In the genomic region with DNA sequence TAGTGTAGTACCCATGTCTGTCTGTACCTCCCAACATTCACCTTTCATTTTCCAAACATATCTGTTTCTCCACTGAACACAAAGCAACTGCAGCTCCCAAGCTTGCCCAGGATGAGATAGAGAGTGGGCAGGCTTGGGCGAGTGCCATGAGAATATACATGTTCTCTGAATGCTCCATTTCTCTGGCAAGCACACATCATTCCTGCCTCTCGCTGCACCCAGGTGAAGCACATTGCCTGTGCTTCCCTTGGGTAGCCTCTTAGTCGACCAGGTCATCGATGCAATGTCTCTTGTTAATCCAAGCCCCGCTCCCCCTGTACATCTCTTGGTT, we compare ENCODE assay signal across 12 mouse cellular contexts.
DNase-seq lines count a peak whose midpoint lies in the region; ATAC-seq and TF ChIP-seq lines count a peak whose summit lies in the region.
"Had no signal": no experiment of that assay in that cellular context is flagged by ENCODE, and none has a peak within 500 bp of the region (broad histone marks: within the 10 kb centered on the region; RNA-seq: fewer than 3 reads in every experiment).

No protein-coding gene starts in this region.

- H3K36me3 ChIP-seq in heart, embryonic 16.5 days (ENCODE audit: control insufficient read depth, insufficient read depth): no peaks in the 10 kb centered on the region
- no peaks in the 10 kb centered on the region for H3K36me3 ChIP-seq in midbrain, embryonic 16.5 days (ENCODE audit: control insufficient read depth, insufficient read depth, low read length)

- intact Hi-C loops in left cerebral cortex, adult 2 months (cut with DNase I): no loop called here
- intact Hi-C loops in gastrocnemius, postnatal 14 days (cut with DNase I; ENCODE audit: low total_unique reads): no loop called here

- WGBS in heart, embryonic 16.5 days: 76% methylated on average over 5 of the region's 5 CpGs
- 92% methylated on average over 5 of the region's 5 CpGs for WGBS in midbrain, embryonic 16.5 days

- H3K27me3 ChIP-seq in heart, embryonic 16.5 days (ENCODE audit: control insufficient read depth, insufficient read depth, low read length): no peaks in the 10 kb centered on the region
- H3K27me3 ChIP-seq in midbrain, embryonic 16.5 days (ENCODE audit: control insufficient read depth, insufficient read depth, low read depth, low read length): no peaks in the 10 kb centered on the region

- TF ChIP-seq CTCF in left cerebral cortex, adult 2 months (IDR thresholded peaks at IDR 0.05): no peak

- H3K4me1 ChIP-seq in heart, embryonic 16.5 days (ENCODE audit: control insufficient read depth, insufficient read depth, low read length): peaks cover 17% of the 10 kb centered on the region
- H3K4me1 ChIP-seq in midbrain, embryonic 16.5 days (ENCODE audit: control insufficient read depth, insufficient read depth, low read length): no peaks in the 10 kb centered on the region; the same call in 1 of the 2 replicates

- no peak overlapping the region for H3K4me2 ChIP-seq in heart, embryonic 16.5 days (ENCODE audit: low read depth, low read length)
- H3K4me2 ChIP-seq in midbrain, embryonic 16.5 days (ENCODE audit: low read length): no peak overlapping the region

- no peak overlapping the region for H3K27ac ChIP-seq in left cerebral cortex, adult 2 months
- H3K27ac ChIP-seq in heart, embryonic 16.5 days (ENCODE audit: low read length): peak overlapping the region; percentile 62
- no peak overlapping the region for H3K27ac ChIP-seq in midbrain, embryonic 16.5 days (ENCODE audit: low read length)
- H3K27ac ChIP-seq: limb, embryonic 10.5 days had no signal

- DNase-seq in heart, adult 11 months: peak; percentile 88
- DNase-seq in heart, adult 18-20 months: no peak
- DNase-seq in left cerebral cortex, adult 2 months (ENCODE audit: extremely low spot score in 1 of 2, low spot score in 2 of 2): peak; percentile 20 to 38
- DNase-seq in left cerebral cortex, adult 11 months (ENCODE audit: low spot score): no peak
- no peak for DNase-seq in gastrocnemius, postnatal 14 days
- DNase-seq: cerebellum, adult 11 months; kidney, adult 11 months; thymus, postnatal 14 days had no signal

- no peaks in the 10 kb centered on the region for H3K9me3 ChIP-seq in heart, embryonic 16.5 days (replicated peaks; ENCODE audit: control insufficient read depth, low read length)
- H3K9me3 ChIP-seq in midbrain, embryonic 16.5 days (replicated peaks; ENCODE audit: control insufficient read depth, low read length, poor library complexity, severe bottlenecking): no peaks in the 10 kb centered on the region
- H3K9me3 ChIP-seq: limb, embryonic 10.5 days had no signal

- no peak for ATAC-seq in heart, embryonic 16.5 days (replicated peaks; ENCODE audit: extremely low read depth, insufficient read depth, low FRiP score)
- 0 out of 2 replicates have a peak, but pooled peaks have one; percentile 26 for ATAC-seq in midbrain, embryonic 16.5 days
- ATAC-seq in cerebellum, adult (ENCODE audit: insufficient number of reproducible peaks, low FRiP score, low TSS enrichment): no peak

- H3K4me3 ChIP-seq in left cerebral cortex, adult 2 months: no peak overlapping the region
- no peak overlapping the region for H3K4me3 ChIP-seq in heart, embryonic 16.5 days (ENCODE audit: low read length)
- H3K4me3 ChIP-seq in midbrain, embryonic 16.5 days (ENCODE audit: low read depth, low read length): no peak overlapping the region
- H3K4me3 ChIP-seq: limb, embryonic 10.5 days had no signal

- no peak overlapping the region for H3K9ac ChIP-seq in heart, embryonic 16.5 days (ENCODE audit: low read length)
- H3K9ac ChIP-seq in midbrain, embryonic 16.5 days (ENCODE audit: low read depth, low read length): no peak overlapping the region

Comparison
In these comparisons a context has a peak if more than half of its experiments do, and no peak if none do; other contexts are left out.
1. DNase-seq: peak in heart, adult 11 months (single experiment) and left cerebral cortex, adult 2 months (2 of 2); none in heart, adult 18-20 months (0 of 2), left cerebral cortex, adult 11 months (single experiment) and gastrocnemius, postnatal 14 days (single experiment).